Mouse (Mus musculus) limb, embryonic 14.5 days (tissue): ENCODE measurements around the gene Nkx1-1. TPM values are rescaled to one million over a fixed set of nuclear protein-coding genes. Genes with fewer than 3 reads are reported as not detected.

Experiments
- ATAC-seq: fragments of 200-750 bp; cut with Nextera tagmentation; 2 replicates; pipeline ENCODE4 v1.8.0; 2017; ENCODE audit warnings: low read depth, moderate number of reproducible peaks, moderate TSS enrichment; ENCODE audit not compliant: low FRiP score
- DNase-seq: peaks from one replicate; pipeline ENCODE4 v3.0.0-alpha.2; 2015; ENCODE audit warnings: low spot score
- H3K27ac ChIP-seq: fragments of 300-500 bp; sonication (generic); replicated peaks from 2 replicates; pipeline ENCODE4 v1.5.1; 2014; ENCODE audit warnings: low read depth, mild to moderate bottlenecking, low read length, moderate library complexity, mixed read lengths
- H3K27me3 ChIP-seq: fragments of 300-500 bp; sonication (generic); 2 replicates; pipeline ENCODE4 v1.6.1; 2014; ENCODE audit warnings: low read length, mixed read lengths; ENCODE audit not compliant: control insufficient read depth, insufficient read depth
- H3K36me3 ChIP-seq: fragments of 300-500 bp; sonication (generic); 2 replicates; pipeline ENCODE4 v1.6.1; 2014; ENCODE audit warnings: mild to moderate bottlenecking, low read length, moderate library complexity, mixed read lengths; ENCODE audit not compliant: control insufficient read depth, insufficient read depth
- H3K4me1 ChIP-seq: fragments of 300-500 bp; sonication (generic); 2 replicates; pipeline ENCODE4 v1.6.1; 2014; ENCODE audit warnings: antibody characterized with exemption, low read length, mixed read lengths; ENCODE audit not compliant: control insufficient read depth, insufficient read depth
- H3K4me2 ChIP-seq: fragments of 300-500 bp; sonication (generic); replicated peaks from 2 replicates; pipeline ENCODE4 v1.6.1; 2014; ENCODE audit warnings: low read depth, mild to moderate bottlenecking, low read length, moderate library complexity; ENCODE audit not compliant: severe bottlenecking
- H3K4me3 ChIP-seq: fragments of 300-500 bp; sonication (generic); replicated peaks from 2 replicates; pipeline ENCODE4 v1.5.1; 2014; ENCODE audit warnings: low read length
- H3K9ac ChIP-seq: fragments of 300-500 bp; sonication (generic); 2 replicates; pipeline ENCODE4 v1.6.1; 2014; ENCODE audit warnings: mild to moderate bottlenecking, low read depth, low read length, moderate library complexity; ENCODE audit not compliant: severe bottlenecking
- H3K9me3 ChIP-seq: fragments of 300-500 bp; sonication (generic); 2 replicates; pipeline ENCODE4 v1.6.1; 2016; ENCODE audit warnings: low read length; ENCODE audit not compliant: control insufficient read depth
- POLR2A ChIP-seq: fragments of 200-500 bp; IDR thresholded peaks from 2 replicates; pipeline ENCODE4 v1.8.0; 2012; ENCODE audit warnings: inconsistent platforms, mild to moderate bottlenecking, moderate library complexity, borderline replicate concordance; ENCODE audit not compliant: insufficient read depth, insufficient read length; ENCODE audit errors: extremely low read depth
- WGBS: fragments of 180-500 bp; shearing (Covaris S2); extraction: QIAGEN DNeasy Blood & Tissue Kit; methylation state at CpG from one replicate; pipeline ENCODE4 v1.1.7; 2014; 5-methylcytosine and 5-hydroxymethylcytosine counted together
- polyA plus RNA-seq, 2 experiments: library from polyadenylated mRNA; depleted of rRNA in 1 of 2; stranded (reverse) in 1 of 2; unstranded in 1 of 2; fragments of >200 nt; fragmentation: Nextera tagmentation in 1 of 2; extraction: Ambion mirVana in 1 of 2; gene quantifications; 2 replicates each; pipeline versions ENCODE4 v1.2.1 to v1.2.3; 2012 to 2014

Gene Nkx1-1
- polyA plus RNA-seq, 2 experiments = not detected

GRCm38 (mm10) chr5:33459111-33459510 is 25.3 kb upstream of the Nkx1-1 start:
- Histone ChIP-seq H3K4me2 (no peak overlapping the region), H3K4me1 (no peaks in the 10 kb centered on the region), H3K36me3 (no peaks in the 10 kb centered on the region), H3K9ac (no peak overlapping the region), H3K27ac (no peak overlapping the region), H3K4me3 (no peak overlapping the region), H3K9me3 (no peaks in the 10 kb centered on the region), H3K27me3 (no peaks in the 10 kb centered on the region)
- DNase-seq (no peak), ATAC-seq (no peak)
- TF ChIP-seq POLR2A = no peak
- WGBS = 76% methylated on average over 2 of the region's 2 CpGs

GRCm38 (mm10) chr5:33458132-33458622 is 24.4 kb upstream of the Nkx1-1 start:
- Histone ChIP-seq H3K9ac (no peak overlapping the region), H3K9me3 (no peaks in the 10 kb centered on the region), H3K36me3 (no peaks in the 10 kb centered on the region), H3K4me2 (no peak overlapping the region), H3K4me3 (no peak overlapping the region), H3K27me3 (no peaks in the 10 kb centered on the region), H3K27ac (no peak overlapping the region), H3K4me1 (no peaks in the 10 kb centered on the region)
- 54% methylated on average over 3 of the region's 3 CpGs for WGBS
- ATAC-seq (no peak), DNase-seq (no peak)
- TF ChIP-seq POLR2A = no peak

GRCm38 (mm10) chr5:33455737-33456136 is 22.0 kb upstream of the Nkx1-1 start:
- Histone ChIP-seq H3K27ac (no peak overlapping the region), H3K36me3 (no peaks in the 10 kb centered on the region), H3K9ac (no peak overlapping the region), H3K4me1 (no peaks in the 10 kb centered on the region), H3K4me3 (no peak overlapping the region), H3K27me3 (no peaks in the 10 kb centered on the region), H3K4me2 (no peak overlapping the region), H3K9me3 (no peaks in the 10 kb centered on the region)
- DNase-seq (no peak), ATAC-seq (no peak)
- no peak for TF ChIP-seq POLR2A
- 52% methylated on average over 8 of the region's 8 CpGs for WGBS

- Histone ChIP-seq H3K36me3 (no peaks in the 10 kb centered on the region), H3K4me2 (no peak overlapping the region), H3K27me3 (peaks cover 41% of the 10 kb centered on the region), H3K4me1 (peaks cover 6% of the 10 kb centered on the region; the same call in 1 of the 2 replicates), H3K9me3 (no peaks in the 10 kb centered on the region), H3K4me3 (no peak overlapping the region), H3K27ac (no peak overlapping the region), H3K9ac (no peak overlapping the region)
- no peak for TF ChIP-seq POLR2A
- DNase-seq (no peak), ATAC-seq (no peak)
- 60% methylated on average over 9 of the region's 9 CpGs for WGBS
These were observed 10.0 kb upstream of the Nkx1-1 start for GRCm38 (mm10) chr5:33443794-33444193.

GRCm38 (mm10) chr5:33442927-33443710 is 9.3 kb upstream of the Nkx1-1 start:
- H3K27ac ChIP-seq = no peak overlapping the region
- no peaks in the 10 kb centered on the region for H3K36me3 ChIP-seq
- 7% methylated on average over 43 of the region's 56 CpGs for WGBS
- no peaks in the 10 kb centered on the region for H3K9me3 ChIP-seq
- peak overlapping the region; percentile 51 for H3K4me2 ChIP-seq
- peaks cover 41% of the 10 kb centered on the region for H3K27me3 ChIP-seq
- DNase-seq (peak; percentile 7), ATAC-seq (no peak)
- H3K4me3 ChIP-seq = peak overlapping the region; percentile 29
- H3K9ac ChIP-seq = no peak overlapping the region
- peaks cover 6% of the 10 kb centered on the region; the same call in 1 of the 2 replicates for H3K4me1 ChIP-seq
- TF ChIP-seq POLR2A = no peak

- no peaks in the 10 kb centered on the region for H3K9me3 ChIP-seq
- no peak overlapping the region for H3K9ac ChIP-seq
- no peak for TF ChIP-seq POLR2A
- H3K4me3 ChIP-seq = no peak overlapping the region
- H3K4me2 ChIP-seq = no peak overlapping the region
- peaks cover 68% of the 10 kb centered on the region for H3K27me3 ChIP-seq
- no peak overlapping the region for H3K27ac ChIP-seq
- H3K4me1 ChIP-seq = peaks cover 13% of the 10 kb centered on the region
- WGBS = 5% methylated on average over 21 of the region's 23 CpGs
- DNase-seq (peak; percentile 98), ATAC-seq (peak; percentile 85)
- H3K36me3 ChIP-seq = no peaks in the 10 kb centered on the region
These were observed 4.4 kb upstream of the Nkx1-1 start for GRCm38 (mm10) chr5:33438214-33438613.
